Mouse (Mus musculus) midbrain, postnatal 0 days (tissue): Measurements from ENCODE around the gene Gpr137. TPM values are rescaled to one million over a fixed set of nuclear protein-coding genes. Genes with fewer than 3 reads are reported as not detected.

Experiments
- ATAC-seq: fragments of 200-750 bp; cut with Nextera tagmentation; 2 replicates; pipeline ENCODE4 v1.8.0; 2017; ENCODE audit warnings: moderate number of reproducible peaks, mild to moderate bottlenecking, moderate TSS enrichment, moderate library complexity; ENCODE audit not compliant: low FRiP score
- DNase-seq: peaks from one replicate; pipeline ENCODE4 v3.0.0-alpha.2; 2015; ENCODE audit warnings: low spot score
- H3K27ac ChIP-seq: fragments of 300-500 bp; sonication (generic); 2 replicates; pipeline ENCODE4 v1.5.1; 2014; ENCODE audit warnings: low read depth, mild to moderate bottlenecking, low read length, mixed read lengths
- H3K27me3 ChIP-seq: fragments of 300-500 bp; sonication (generic); 2 replicates; pipeline ENCODE4 v1.6.1; 2014; ENCODE audit warnings: low read length, control low read depth, mixed read lengths; ENCODE audit not compliant: insufficient read depth
- H3K36me3 ChIP-seq: fragments of 300-500 bp; sonication (generic); 2 replicates; pipeline ENCODE4 v1.6.1; 2014; ENCODE audit warnings: low read length, control low read depth, mixed read lengths; ENCODE audit not compliant: insufficient read depth
- H3K4me1 ChIP-seq: fragments of 300-500 bp; sonication (generic); 2 replicates; pipeline ENCODE4 v1.6.1; 2014; ENCODE audit warnings: mild to moderate bottlenecking, control low read depth, antibody characterized with exemption, low read length, mixed read lengths; ENCODE audit not compliant: insufficient read depth
- H3K4me2 ChIP-seq: fragments of 300-500 bp; sonication (generic); 2 replicates; pipeline ENCODE4 v1.6.1; 2014; ENCODE audit warnings: low read depth, mild to moderate bottlenecking, low read length, mixed read lengths; ENCODE audit not compliant: poor library complexity, severe bottlenecking
- H3K4me3 ChIP-seq: fragments of 300-500 bp; sonication (generic); 2 replicates; pipeline ENCODE4 v1.5.1; 2014; ENCODE audit warnings: low read depth, mild to moderate bottlenecking, low read length, moderate library complexity
- H3K9ac ChIP-seq: fragments of 300-500 bp; sonication (generic); replicated peaks from 2 replicates; pipeline ENCODE4 v1.6.1; 2014; ENCODE audit warnings: mild to moderate bottlenecking, low read length, moderate library complexity, mixed read lengths; ENCODE audit not compliant: poor library complexity, severe bottlenecking
- H3K9me3 ChIP-seq: fragments of 300-500 bp; sonication (generic); 2 replicates; pipeline ENCODE4 v1.6.1; 2016; ENCODE audit warnings: low read length, control low read depth
- CTCF ChIP-seq: IDR thresholded peaks from 2 replicates; pipeline ENCODE4 v1.5.1; 2016; ENCODE audit warnings: antibody characterized with exemption, mild to moderate bottlenecking
- WGBS: fragments of 180-500 bp; shearing (Covaris S2); extraction: QIAGEN DNeasy Blood & Tissue Kit; methylation state at CpG from one replicate; pipeline ENCODE4 v1.1.7; 2014; 5-methylcytosine and 5-hydroxymethylcytosine counted together
- polyA plus RNA-seq: library from polyadenylated mRNA; unstranded; fragments of >200 nt; fragmentation: Nextera tagmentation; extraction: Ambion mirVana; gene quantifications from 2 replicates; pipeline ENCODE4 v1.2.1, GENCODE M21; 2015
- total RNA-seq: library from RNA; depleted of rRNA; stranded (reverse); fragments of >200 nt; gene quantifications from 2 replicates; pipeline ENCODE4 v1.2.3, GENCODE M21; 2014

Gpr137 gene
- total and polyA plus RNA-seq, 2 experiments from 2014 or later = 78.8 to 101 TPM

- H3K9me3 ChIP-seq = no peaks in the 10 kb centered on the region
- no peak overlapping the region for H3K27ac ChIP-seq
- peak; percentile 64 for TF ChIP-seq CTCF
- ATAC-seq (no peak), DNase-seq (peak; percentile 26)
- no peaks in the 10 kb centered on the region for H3K4me1 ChIP-seq
- H3K9ac ChIP-seq = peak overlapping the region; percentile 29; the same call in 1 of the 2 replicates
- H3K27me3 ChIP-seq = peaks cover 11% of the 10 kb centered on the region
- 1% methylated on average over 53 of the region's 55 CpGs for WGBS
- H3K4me2 ChIP-seq = peak overlapping the region; percentile 43
- no peaks in the 10 kb centered on the region for H3K36me3 ChIP-seq
- H3K4me3 ChIP-seq = peak overlapping the region; percentile 31
These were observed 27.5 kb upstream of the Gpr137 start for GRCm38 (mm10) chr19:6969665-6970381.

GRCm38 (mm10) chr19:6969291-6969664 is 27.0 kb upstream of the Gpr137 start:
- 2% methylated on average over 20 of the region's 20 CpGs for WGBS
- Histone ChIP-seq H3K4me2 (peak overlapping the region; percentile 43), H3K4me3 (peak overlapping the region; percentile 31), H3K27me3 (peaks cover 11% of the 10 kb centered on the region), H3K36me3 (no peaks in the 10 kb centered on the region), H3K27ac (no peak overlapping the region), H3K9ac (no peak overlapping the region), H3K4me1 (no peaks in the 10 kb centered on the region), H3K9me3 (no peaks in the 10 kb centered on the region)
- no peak for DNase-seq
- ATAC-seq = no peak
- no peak for TF ChIP-seq CTCF

- no peak overlapping the region for H3K27ac ChIP-seq
- no peak for ATAC-seq
- no peak for TF ChIP-seq CTCF
- H3K4me2 ChIP-seq = peak overlapping the region; percentile 43
- H3K36me3 ChIP-seq = no peaks in the 10 kb centered on the region
- no peaks in the 10 kb centered on the region for H3K9me3 ChIP-seq
- WGBS = 20% methylated on average over 15 of the region's 15 CpGs
- H3K27me3 ChIP-seq = peaks cover 11% of the 10 kb centered on the region
- DNase-seq = no peak
- no peaks in the 10 kb centered on the region for H3K4me1 ChIP-seq
- no peak overlapping the region for H3K9ac ChIP-seq
- peak overlapping the region; percentile 31 for H3K4me3 ChIP-seq
These were observed 26.4 kb upstream of the Gpr137 start for GRCm38 (mm10) chr19:6968491-6969271.

- Histone ChIP-seq H3K9me3 (no peaks in the 10 kb centered on the region), H3K27ac (no peak overlapping the region), H3K4me2 (no peak overlapping the region), H3K27me3 (no peaks in the 10 kb centered on the region), H3K4me3 (no peak overlapping the region), H3K9ac (no peak overlapping the region), H3K4me1 (0 out of 2 replicates have a peak, but pooled peaks cover 3% of the 10 kb centered on the region), H3K36me3 (0 out of 2 replicates have a peak, but pooled peaks cover 12% of the 10 kb centered on the region)
- DNase-seq (no peak), ATAC-seq (no peak)
- 76% methylated on average over 10 of the region's 10 CpGs for WGBS
- TF ChIP-seq CTCF = no peak
These were observed 14.2 kb upstream of the Gpr137 start for GRCm38 (mm10) chr19:6956461-6956860.

GRCm38 (mm10) chr19:6955424-6955823 is 13.1 kb upstream of the Gpr137 start:
- no peak for DNase-seq
- H3K9ac ChIP-seq = no peak overlapping the region
- no peak overlapping the region for H3K4me2 ChIP-seq
- no peaks in the 10 kb centered on the region for H3K27me3 ChIP-seq
- no peak overlapping the region for H3K4me3 ChIP-seq
- no peaks in the 10 kb centered on the region for H3K9me3 ChIP-seq
- H3K36me3 ChIP-seq = 0 out of 2 replicates have a peak, but pooled peaks cover 12% of the 10 kb centered on the region
- TF ChIP-seq CTCF = no peak
- 89% methylated on average over 7 of the region's 7 CpGs for WGBS
- ATAC-seq = no peak
- no peak overlapping the region for H3K27ac ChIP-seq
- H3K4me1 ChIP-seq = 0 out of 2 replicates have a peak, but pooled peaks cover 3% of the 10 kb centered on the region

- H3K27me3 ChIP-seq = no peaks in the 10 kb centered on the region
- H3K27ac ChIP-seq = no peak overlapping the region
- 57% methylated on average over 9 of the region's 9 CpGs for WGBS
- H3K4me2 ChIP-seq = no peak overlapping the region
- H3K36me3 ChIP-seq = 0 out of 2 replicates have a peak, but pooled peaks cover 12% of the 10 kb centered on the region
- H3K4me1 ChIP-seq = 0 out of 2 replicates have a peak, but pooled peaks cover 3% of the 10 kb centered on the region
- TF ChIP-seq CTCF = peak; percentile 40; the same call in 1 of the 2 replicates
- no peaks in the 10 kb centered on the region for H3K9me3 ChIP-seq
- no peak for DNase-seq
- H3K9ac ChIP-seq = no peak overlapping the region
- no peak overlapping the region for H3K4me3 ChIP-seq
- no peak for ATAC-seq
These were observed 11.8 kb upstream of the Gpr137 start for GRCm38 (mm10) chr19:6954046-6954445.
